Mouse (Mus musculus) right cerebral cortex, postnatal 14 days (tissue): ENCODE measurements around the gene Angptl7.

Experiments
- DNase-seq: peaks from one replicate; pipeline ENCODE4 v3.0.0; 2022

Angptl7 gene

DNA sequence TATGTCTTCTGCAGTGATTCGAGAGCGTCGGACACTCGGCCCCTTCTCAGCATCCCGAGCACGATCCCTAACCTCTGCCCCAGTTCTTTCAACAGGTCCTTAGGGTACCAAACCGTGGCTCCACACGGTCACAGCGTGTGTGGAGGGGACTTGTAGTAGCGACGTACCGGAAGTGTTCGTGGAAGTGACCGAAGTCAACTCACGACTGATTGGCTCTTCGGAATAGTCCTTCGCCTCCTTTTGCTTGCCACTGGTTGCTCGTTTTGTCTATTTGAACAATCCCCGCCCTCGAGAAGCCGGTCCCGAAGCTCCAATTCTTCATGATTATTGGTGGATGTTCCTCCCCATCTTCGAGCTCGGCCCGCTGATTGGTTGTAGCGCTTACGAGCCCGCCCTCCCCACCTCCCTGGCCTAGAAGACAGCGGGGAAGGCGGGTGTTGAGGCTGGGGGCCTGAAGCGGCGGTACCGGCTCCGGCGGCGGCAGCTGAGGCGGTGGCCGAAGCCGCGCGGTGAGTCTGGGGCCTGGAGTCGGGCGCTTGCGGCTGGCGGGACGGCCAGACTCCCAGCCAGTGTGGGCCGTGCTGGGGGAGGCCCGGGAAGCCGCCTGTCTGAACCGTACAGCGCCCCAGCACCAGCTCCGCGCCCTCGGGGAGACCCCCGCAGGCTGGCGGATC lies 51.9 kb downstream of the Angptl7 start, which contains the start of gene Mtor:
Gene Mtor, plus strand, starts transcription at position 433 of the 674 bp plus-strand sequence.
- peak; percentile 92 for DNase-seq
